Mouse (Mus musculus) heart, postnatal 14 days (tissue): ENCODE results near the gene Triobp. TPM values are rescaled to one million over a fixed set of nuclear protein-coding genes. Genes with fewer than 3 reads are reported as not detected.
A peak's percentile ranks its signal among the peaks of the same experiment; 100 is the strongest.

Experiments
- DNase-seq, 2 experiments: peaks; one replicate each; pipeline ENCODE4 v3.0.0; 2021 to 2022
- intact Hi-C: fragments of 180-260 bp; cut with DNase I; formaldehyde crosslinking; loops from one replicate; pipeline ENCODE4 v1.15.1; 2025
- total RNA-seq, 2 experiments: library from RNA; stranded (reverse); gene quantifications; 2 replicates each; pipeline ENCODE4 v1.2.3; 2021

Triobp gene
- total RNA-seq, 2 experiments from 2014 or later: 44.6 to 49.6 TPM

DNA sequence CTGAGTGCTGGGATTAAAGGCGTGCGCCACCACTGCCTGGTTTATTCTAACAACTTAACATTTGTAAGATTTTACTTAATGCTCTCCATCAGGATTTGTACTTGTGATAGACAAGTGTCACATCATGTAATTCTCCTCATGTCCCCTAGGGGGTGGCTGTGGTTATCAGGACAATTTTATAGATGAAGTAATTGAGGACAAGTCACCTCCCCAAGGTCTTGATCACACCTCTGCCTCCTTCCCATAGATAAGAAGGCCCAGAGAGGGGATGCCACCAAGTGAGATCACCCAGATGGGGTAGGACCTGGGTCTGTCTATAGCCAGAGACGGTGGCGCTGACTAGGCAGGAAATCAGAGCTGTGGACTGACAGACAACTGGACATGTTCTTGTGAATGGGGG, 8.8 kb downstream of the Triobp start:
- DNase-seq: no peak
- intact Hi-C loops: no loop called here

DNA sequence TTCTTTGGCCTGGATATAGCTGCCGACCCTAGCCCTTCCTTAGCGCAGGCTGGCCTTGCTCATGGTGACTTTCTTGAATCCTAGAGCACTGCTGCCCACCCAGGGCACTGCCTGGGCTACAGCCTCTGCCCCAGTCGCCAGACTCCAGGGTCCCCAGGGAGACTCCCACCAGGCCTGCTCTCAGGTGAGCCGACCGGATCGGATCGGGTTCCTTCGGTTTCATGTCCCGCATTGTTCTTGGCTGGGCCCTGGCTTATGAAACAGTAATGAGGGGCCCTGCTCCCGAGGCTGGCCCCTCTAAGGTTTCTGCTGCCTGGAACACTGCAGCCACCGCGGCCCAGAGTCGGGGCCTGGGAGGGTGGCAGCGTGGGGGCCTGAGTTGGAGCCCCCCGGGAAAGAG, 9.5 kb downstream of the Triobp start:
- intact Hi-C loops: no loop called here

DNA sequence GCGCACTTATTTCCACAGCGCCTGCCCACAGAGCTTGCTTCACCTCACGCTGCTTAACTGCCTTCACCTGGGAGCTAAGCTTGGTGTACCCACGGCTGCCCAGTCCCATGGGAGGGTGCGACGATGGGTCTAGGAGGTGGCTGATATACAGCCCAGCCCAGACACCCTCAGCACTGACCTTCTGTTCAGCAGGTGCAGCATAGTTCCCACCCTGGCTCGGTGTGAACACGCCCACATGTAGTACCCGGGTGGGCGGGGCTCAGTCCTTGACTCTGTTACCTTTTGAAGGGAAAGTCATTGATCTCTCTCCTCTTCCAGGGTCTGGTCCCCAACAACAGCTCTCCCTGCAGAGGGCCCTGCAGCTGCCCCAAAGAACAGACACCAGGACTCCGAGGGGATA, 12.0 kb downstream of the Triobp start:
- DNase-seq: no peak
- intact Hi-C loops: no loop called here

More for the DNA sequence above, 9.5 kb downstream of the Triobp start:
- no peak for DNase-seq

DNA sequence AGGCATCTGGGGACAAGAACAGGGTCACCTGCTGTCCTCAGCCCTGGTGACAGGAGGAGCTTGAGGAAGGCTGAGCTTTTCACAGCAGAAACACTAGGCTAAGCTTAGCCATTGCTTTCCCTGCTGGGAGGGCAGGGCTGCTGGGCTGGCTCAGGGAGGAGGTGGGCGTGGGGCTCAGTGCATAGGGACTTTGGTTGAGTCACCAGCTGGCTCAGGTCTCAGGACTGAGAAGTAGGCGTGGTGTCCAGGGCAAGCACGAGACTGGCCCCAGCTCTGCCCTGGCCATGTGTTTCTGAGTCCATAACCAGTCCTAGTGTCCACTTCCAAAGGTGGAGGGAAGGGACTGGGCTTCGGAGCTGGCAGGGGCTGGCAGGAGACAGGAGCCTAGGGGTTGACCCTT, 12.6 kb downstream of the Triobp start:
- intact Hi-C loops: no loop called here
- peak; percentile 70 to 71 for DNase-seq

DNA sequence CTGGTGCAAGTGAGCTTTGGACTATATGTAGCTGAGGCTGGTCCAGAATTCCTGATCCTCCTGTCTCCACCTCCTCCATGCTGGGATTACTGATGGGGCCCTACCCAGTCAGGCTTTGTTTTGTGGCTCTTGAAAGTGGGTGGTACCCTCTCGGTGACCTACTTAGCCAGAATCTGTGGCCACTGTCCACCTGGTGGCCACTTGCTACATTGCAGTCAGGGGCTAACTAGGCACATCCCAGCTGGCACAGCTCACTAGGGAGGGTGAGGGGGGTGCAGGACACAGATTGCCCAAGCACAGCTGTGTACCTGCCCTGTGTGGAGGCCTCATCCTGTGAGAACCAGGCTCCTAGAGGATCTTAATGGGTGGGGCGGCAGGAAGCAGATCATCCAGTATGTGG, 15.4 kb downstream of the Triobp start:
- peak; percentile 74 to 86 for DNase-seq
- intact Hi-C loops: no loop called here

DNA sequence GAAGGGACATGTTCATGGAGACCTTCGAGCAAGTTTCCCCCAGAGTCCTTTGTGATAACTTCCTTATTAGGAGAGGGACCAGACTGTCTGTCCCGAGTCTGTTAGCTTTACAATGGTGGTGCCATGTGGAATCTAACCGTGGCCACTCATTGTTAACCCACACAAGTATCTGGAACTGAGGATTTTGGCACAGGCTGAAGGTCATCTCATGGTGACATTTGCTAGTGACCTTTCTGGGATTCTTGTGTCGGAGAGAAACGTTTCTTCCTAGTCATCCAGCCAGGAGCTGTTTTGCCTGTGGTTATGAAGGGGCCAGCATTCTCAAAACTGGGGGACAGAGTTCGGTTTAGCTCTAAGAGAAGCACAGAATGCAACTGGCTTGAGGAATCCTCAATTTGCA, 24.1 kb downstream of the Triobp start:
- intact Hi-C loops: no loop called here

DNA sequence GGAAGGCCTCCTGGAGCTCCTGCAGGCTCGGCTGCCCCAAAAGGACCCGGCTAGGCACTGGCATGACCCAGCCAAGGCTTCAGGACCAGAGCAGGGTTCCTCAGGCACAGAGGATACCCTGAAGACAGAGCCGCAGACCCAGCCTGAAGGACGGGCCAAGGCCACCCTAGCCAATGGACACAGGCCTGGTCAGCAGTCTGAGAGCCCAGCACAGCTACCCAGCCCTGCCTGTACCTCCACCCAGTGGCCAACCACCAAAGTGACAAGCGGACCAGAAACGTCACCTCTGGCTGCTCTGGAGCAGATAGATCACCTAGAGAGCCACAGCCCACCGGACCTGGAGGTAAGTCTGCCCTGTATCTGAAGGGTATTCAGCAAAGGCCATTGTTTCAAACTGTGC, 26.4 kb downstream of the Triobp start:
- intact Hi-C loops: no loop called here
- peak in 1 of 2 experiments; percentile 27 for DNase-seq

More for the DNA sequence above, 24.1 kb downstream of the Triobp start:
- DNase-seq: no peak

DNA sequence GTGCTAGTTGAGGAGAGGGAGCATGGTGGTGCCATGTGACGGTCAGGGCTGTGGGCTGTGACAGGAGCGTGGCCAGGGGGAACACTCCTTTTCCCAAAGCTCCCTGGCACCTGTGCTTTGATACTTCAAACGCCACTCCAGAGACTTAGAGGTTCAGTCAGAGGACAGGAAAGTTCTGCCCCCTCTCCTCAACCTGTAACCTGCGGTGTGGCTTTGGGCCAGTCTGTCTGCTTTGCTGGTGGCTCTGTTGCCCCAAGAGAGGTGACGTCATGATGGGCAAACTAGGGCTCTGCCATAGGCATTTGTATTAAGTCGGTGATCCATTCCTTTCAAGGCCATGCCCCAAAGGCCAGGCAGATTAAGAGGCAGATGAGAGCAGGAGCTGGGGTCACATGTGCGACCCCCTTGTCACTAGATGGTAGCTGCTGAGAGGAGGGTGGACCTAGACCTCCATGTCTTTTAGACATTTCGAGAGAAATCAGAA, 30.2 kb downstream of the Triobp start:
- DNase-seq: no peak
- intact Hi-C loops: no loop called here

DNA sequence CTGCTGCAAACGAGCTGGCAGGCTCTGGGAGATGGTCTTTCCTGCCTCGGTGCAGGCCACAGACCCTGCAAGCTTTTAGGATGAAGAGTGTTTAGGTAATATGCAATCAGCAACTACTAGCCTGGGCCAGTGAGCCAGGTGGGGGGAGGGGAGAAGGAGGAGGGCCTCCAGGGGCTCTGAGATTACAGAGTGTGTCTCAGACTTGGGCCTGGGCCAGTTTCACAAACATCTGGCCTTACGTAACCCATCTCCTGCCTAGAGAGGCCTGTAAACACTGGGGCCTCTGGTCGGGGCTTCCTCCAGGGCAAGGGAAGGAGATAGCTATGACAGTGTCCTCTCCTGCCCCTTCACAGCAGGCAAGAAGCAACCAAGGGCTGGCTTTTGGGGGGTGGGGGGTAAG, 31.4 kb downstream of the Triobp start:
- intact Hi-C loops: no loop called here
- peak; percentile 88 to 91 for DNase-seq

DNA sequence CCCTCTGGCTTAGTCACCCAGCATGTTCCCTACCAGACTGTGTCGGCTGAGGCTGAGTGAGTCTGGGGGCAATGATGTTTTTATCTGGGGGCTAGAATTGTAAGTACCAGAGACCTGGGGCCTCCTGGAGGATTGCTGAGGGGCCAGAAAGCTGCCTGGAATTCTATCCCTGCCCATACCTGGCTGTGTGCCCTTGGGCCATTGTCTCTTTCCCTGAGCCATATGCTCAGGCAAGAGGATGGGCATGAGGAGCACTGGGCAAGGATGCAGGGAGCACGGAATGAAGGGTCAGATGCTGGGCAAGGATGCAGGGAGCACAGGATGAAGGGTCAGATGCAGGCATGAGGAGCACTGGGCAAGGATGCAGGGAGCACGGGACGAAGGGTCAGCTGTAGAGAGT, 32.6 kb downstream of the Triobp start:
- DNase-seq: no peak

DNA sequence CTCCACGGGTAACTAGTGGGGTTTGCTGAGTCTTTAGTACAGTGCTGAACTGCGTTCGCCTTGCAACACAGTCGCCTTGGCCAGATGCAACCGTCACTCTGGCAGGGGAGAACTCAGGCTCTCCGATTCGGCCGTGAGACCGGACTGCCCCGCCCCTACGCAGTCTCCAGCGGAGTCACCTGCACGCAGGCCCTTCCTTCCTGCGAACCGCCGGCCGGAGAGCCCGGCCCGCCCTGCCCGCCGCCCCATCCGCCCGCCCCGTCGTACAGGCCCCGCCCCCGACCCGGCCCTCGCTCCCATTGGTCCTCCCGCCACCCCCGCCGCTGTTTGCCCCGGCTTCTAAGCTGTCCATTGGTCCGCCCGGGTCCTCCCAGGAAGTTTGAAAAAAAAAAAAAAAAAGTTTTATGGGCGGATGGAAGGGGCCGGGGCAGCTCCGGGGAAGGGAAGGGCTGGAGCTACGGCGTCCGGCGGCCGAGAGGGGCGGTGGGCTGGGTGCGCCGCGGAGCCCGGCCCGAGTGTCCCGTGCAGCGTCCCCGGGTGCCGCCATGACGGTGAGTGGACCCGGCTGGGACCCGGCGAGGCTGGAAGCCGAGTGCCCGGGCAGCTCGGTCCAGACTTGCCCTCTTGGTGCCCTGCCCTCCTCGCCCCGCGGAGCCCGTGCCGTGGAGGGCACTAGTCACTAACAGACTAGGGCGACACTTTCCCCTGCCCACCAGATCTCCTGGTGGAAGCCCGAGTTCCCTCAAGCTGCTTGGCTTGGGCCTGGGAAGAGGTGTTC, 35.3 kb downstream of the Triobp start:
- intact Hi-C loops: no loop called here
- peak; percentile 88 to 90 for DNase-seq

More for the DNA sequence above, 32.6 kb downstream of the Triobp start:
- intact Hi-C loops: no loop called here

DNA sequence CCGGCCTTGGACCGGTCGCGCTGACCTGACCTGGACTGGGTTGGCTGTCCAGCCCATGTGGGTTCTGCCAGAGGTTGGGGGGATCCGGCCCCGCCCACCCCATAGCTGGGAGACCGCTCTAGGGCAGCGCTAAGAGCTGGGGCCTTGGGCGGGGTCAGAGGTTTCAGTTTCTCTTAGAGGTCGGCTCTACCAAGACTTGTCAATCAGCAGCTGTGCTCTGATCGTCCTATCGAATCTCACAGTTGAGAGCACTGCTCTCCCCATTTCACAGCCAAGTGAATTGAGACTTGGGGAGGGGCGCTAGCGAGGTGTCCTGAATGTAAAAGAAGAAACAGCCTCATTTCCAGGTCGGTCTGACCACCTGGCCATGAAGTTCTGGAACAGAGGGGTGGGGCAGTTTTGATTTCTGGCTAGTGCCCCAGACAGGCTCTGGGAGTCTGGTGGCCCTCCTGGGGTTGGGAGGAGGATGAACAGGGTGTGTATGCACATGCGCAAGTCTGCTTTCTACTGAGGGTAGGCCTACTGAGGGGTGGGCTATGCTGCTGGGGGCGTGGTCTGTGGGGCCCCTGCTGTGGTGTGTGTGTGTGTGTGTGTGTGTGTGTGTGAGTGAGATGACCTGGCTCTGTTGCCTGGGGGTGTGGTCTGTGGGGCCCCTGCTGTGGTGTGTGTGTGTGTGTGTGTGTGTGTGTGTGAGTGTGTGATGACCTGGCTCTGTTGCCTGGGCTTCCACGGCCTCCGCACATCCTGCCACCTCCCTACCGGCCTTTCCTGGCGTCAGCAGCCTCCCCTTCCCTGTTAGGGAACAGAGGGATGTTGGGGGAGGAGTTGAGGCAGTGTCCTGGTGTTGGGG, 36.1 kb downstream of the Triobp start:
- intact Hi-C loops: no loop called here
- DNase-seq: peak; percentile 63 to 69

DNA sequence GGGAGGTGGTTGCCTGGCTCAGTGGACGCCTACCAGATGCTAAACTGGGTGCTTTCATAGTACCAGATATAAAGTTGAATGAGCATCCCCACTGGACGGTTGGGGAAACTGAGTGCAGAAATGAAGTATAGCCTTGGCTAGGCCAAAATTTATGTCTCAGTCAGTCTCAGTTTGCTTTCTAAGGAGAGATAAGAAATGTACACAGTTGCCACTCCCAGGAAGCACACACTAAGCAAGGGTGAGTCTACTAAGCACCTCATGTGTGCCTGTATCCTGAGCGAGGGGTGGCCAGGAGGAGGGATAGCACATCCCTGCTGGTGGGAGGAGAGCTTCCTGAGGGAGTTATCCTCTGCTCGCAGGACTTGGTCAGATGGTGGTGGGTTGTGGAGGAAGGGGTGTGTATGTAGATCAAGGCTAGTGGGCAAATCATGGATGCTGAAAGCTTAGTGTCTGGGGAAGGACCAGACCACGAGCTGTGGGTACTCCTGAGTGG, 36.8 kb downstream of the Triobp start:
- no peak for DNase-seq
- intact Hi-C loops: no loop called here

DNA sequence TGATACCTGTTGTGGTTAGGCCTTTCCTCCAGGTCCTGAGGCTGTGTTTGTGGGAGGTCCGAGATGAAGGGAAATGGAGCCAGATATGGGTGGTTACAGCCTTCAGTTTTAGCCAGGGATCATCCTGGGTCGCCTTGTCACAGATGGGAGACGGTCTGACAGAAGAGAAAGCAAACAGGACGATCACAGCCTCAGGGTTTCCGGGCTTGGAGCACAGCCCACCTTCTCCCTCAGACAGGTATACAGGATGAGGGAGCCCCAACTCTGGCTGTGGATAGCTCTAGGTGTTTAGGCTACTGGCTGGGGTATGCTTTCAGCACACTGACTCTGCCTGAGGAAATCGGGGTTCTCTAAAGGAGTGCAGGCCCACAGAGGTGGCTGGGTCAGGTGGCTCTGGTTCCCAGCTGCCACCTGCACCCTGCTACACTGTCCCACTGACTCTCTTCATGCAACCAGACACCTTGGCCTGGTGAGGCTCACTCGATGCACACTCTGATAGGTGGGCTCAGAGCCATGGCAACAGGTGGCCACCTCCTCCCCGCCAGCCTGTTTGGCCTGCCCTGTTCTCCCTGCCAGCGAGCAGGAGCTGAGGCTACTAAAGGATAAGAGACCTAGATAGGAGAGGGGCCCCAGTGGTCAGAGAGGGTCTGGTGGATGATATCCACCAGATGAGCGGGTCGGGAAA, 39.2 kb downstream of the Triobp start:
- intact Hi-C loops: no loop called here

DNA sequence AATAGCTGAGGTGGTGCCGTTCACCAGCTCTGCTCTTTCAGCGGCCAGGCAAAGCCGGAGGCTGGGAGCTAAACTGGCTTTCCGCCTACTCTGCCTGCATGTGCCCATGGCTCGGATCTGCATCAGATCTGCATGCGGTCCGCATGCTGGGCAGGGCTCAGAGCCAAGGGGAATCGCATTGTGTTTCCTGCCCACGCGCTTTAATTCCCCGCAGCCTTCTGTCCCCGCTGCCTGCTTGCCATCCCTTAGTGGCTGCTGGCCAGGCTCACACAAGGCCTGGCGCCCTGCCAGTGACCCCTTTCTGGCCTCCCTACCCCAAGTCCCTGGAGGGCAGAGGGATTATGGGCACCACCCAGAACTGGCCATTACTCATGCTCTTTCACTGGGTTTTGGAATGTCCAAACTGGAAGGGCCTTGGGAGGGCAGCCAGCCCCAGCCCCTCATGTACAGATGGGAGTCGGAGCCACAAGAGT, 41.0 kb downstream of the Triobp start:
- peak; percentile 59 to 69 for DNase-seq
- intact Hi-C loops: no loop called here

More for the DNA sequence above, 39.2 kb downstream of the Triobp start:
- DNase-seq: peak in 1 of 2 experiments; percentile 21

DNA sequence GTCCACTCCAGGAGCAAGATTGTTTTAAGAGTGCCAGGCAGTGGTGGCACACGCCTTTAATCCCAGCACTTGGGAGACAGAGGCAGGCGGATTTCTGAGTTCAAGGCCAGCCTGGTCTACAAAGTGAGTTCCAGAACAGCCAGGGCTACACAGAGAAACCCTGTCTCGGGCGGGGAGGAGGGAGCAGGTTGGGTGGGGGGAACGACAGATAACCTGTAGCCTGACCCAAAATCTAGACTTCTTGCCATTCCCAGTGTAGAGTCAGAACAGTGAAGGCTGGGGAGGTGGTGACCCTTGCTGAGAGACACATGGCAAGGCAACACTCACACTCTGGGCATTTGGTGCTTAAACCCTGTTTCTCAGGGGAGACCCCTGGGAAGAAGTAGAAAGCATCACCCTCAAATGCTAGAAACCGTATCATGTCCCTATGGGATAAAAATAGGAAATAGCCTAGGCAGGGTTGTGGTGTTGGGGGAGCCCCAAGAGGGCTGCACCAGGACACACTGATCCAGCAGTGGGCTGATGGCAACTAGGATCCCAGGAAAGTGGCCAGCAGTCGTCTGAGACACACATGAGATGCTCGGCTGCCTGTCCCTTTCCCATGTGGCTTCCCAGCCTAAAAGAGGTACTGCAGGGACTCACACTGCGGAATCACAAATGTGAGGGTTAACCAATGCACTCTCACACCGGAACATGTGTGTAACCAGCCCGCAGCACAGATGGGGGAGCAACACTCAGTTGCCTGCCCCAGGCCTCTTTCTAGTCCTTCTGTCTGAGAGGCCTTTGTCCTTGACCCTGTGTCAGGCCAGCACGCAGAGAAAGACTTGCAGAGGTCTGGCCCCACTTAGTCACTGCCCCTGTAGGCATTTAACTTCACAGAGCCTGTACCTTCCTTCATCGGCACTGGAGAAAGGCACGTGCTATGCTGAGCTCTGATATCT, 41.9 kb downstream of the Triobp start:
- no peak for DNase-seq
- intact Hi-C loops: loop anchor here (2.0 kb wide), 1 partner anchor 35 kb away; no protein-coding TSS in a partner anchor

DNA sequence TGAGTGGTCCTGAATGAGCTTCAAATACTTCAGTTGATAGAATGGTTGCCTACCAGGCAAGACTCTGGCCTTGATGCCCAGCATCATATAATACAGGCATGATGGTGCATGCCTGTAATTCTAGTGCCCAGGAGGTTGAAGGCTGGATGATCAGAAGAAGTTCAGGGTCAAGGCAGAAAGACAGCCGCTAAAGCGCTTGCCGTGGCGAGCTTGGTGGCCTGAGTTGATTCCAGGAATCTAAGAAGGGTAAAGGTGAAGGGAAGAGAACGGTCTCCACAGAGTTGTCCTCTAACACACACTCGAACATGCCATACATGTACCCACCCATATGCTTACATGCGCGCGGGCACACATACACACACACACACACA, 42.6 kb downstream of the Triobp start:
- intact Hi-C loops: loop anchor here (2.0 kb wide), 1 partner anchor 35 kb away; no protein-coding TSS in a partner anchor
- DNase-seq: no peak

DNA sequence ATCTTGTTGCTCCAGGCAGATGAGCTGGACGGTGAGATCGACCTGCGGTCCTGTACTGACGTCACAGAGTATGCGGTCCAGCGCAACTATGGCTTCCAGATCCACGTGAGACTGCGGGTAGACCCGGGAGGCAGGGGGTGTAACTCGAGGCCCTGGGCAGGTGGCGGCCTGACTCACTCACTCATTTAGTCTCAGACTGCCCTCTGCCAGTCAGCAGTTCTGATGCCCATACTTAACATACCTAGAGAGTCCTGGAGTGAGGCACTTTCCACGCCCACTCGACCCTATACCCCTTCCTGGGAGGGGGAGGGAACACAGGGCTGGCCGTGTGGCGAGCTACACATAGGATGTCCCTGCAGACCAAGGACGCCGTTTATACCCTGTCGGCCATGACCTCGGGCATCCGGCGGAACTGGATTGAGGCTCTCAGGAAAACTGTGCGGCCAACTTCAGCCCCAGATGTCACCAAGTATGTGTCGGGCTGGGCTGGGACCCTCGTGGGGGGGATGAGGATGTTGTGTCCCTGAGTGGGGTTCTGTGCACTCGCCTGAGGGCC, 43.5 kb downstream of the Triobp start:
- intact Hi-C loops: loop anchor here (2.0 kb wide), 1 partner anchor 34 kb away; no protein-coding TSS in a partner anchor
- no peak for DNase-seq

DNA sequence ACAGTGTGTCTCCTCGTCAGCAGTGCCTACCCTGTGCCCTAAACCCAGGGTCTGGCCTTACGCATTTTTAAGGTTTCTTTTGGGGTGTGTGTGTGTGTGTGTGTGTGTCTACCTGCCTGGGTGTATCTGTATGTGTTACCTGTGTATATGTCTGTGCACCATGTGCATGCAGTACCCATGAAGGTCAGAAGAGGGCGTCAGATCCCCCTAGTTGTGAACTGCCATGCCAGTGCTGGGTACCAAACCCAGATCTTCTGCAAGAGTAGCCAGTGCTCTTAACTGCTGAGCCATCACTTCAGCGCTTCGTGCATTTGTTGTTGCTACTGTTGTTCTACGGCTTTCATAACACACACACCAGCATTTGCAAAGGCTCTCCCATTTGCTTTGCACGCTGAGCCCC, 44.7 kb downstream of the Triobp start:
- intact Hi-C loops: no loop called here
- DNase-seq: no peak
